Mouse (Mus musculus) retina, adult 2 months (tissue): ENCODE measurements at regions not wholly inside any gene's neighbourhood (a gene's known extent, or its start where the extent isn't known, plus 50 kb on each side); places are given as distances from the start of the nearest gene placed in this dataset.
A peak's percentile ranks its signal among the peaks of the same experiment; 100 is the strongest.
"Not testable (repeated sequence)": the region's sequence is repeated elsewhere in the genome, so short reads cannot be mapped to it uniquely, and the experiment has no call there.

Source experiments
- DNase-seq: peaks from one replicate; pipeline ENCODE4 v3.0.0-alpha.2; 2012; ENCODE audit warnings: low read depth, low spot score

DNA sequence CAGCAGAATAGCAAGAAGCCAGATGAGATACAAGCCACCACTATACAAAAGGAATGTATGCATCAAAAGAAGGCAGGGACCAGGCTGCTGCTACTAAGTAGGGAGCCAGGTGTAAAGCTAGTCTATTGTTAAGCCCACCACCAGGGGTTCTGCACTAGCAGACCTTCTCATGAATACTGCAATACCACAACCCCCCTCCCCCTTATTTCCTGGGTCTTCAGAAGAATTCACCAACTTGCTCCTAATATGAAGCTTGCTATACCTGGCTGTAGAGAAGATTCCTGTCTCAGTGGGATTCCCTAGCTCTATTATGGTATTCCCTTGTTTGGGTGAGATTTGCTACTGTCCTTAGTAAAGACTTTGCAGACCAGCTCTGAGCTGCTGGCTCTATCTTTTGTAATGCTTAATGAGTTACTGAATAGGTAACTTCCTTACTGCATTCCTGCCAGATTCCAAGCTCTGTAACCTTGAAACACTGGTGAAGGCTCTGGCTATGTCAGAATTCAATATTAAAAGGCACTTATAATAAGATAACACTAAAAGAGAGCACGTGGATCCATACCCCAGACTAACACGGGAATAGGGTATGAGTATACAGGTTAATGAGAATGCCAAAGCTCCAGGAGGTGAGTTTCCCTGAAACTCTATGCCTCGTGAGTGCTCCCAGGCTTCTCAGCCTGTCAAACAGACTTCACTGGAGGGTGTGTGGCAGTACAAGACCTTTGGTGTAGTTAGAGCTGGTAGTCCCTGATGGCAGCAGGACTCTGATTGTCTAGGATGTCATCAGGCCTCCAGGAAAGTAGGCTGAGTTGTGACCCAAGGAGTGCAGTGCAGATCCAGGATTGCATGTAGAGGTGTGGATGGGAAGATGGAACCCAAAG lies 455.5 kb downstream of the Plxdc2 start:
- not testable (repeated sequence) for DNase-seq

GRCm38 (mm10) chr2:16820442-16820841 lies 464.3 kb downstream of the Plxdc2 start:
- no peak for DNase-seq

- DNase-seq, result no peak
Observed at GRCm38 (mm10) chr2:16824681-16825230, 468.7 kb downstream of the Plxdc2 start.

- DNase-seq, result no peak
Observed at GRCm38 (mm10) chr2:16827266-16827665, 471.2 kb downstream of the Plxdc2 start.

DNA sequence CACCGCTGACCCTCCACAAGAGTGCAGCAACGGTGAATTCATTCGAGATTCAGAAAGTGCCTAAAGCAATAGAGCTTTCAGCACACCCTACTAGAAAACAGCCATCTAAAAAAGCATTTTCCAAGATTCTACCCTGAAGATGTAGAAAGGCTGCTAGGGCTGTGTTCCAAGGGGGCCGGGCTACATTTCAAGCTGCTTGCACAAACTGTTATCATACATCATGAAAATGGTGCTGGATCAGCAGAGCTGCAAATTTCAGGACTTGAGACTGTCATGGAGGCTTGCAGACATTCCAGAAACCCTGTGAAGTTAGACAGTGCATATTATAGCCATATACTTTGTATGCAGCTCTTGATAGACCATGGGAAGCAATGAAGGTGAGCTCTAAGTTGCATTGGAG lies 479.9 kb downstream of the Plxdc2 start:
- DNase-seq, result no peak

- no peak for DNase-seq
Observed at GRCm38 (mm10) chr2:16838718-16839117, 482.6 kb downstream of the Plxdc2 start.

GRCm38 (mm10) chr2:16849916-16850315 lies 493.8 kb downstream of the Plxdc2 start:
- DNase-seq, result no peak

- DNase-seq, result no peak
Observed at GRCm38 (mm10) chr2:16860056-16860455, 504.0 kb downstream of the Plxdc2 start.

DNA sequence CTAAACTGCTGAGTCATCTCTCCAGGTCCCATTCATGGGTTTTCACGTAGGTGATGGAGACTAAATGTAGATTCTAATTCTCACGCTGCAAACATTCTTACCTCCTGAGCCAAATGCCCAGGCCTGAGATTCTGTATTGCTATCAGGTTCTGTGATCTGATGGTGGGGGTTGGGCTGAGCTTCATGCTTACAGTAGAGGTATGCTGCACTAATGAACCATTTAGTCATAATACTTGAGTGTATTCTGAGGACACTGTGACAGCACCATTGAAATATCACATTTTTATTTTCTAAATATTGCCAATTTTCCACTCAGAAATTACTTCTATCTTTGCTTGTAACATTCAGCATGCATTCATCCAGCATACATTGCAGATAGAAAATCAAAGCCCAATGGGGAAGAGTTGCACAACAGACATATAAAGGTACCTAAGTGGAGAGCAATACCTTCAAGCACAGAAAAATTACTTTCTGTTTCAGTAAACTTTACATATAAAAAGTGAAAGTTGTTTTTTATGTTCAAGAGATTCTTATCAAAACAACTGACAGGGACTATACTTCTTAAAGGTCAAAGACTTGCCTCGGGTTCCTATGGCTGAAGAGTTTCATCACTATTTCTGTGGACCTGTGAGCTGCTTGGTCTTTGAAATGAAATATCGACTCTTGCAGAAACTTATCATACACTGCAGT lies 510.2 kb downstream of the Plxdc2 start:
- DNase-seq, result no peak

- DNase-seq, result not testable (repeated sequence)
Observed at GRCm38 (mm10) chr2:16892381-16892780, 536.3 kb downstream of the Plxdc2 start.

- no peak for DNase-seq
Observed at GRCm38 (mm10) chr2:16909246-16910038, 553.3 kb downstream of the Plxdc2 start.

GRCm38 (mm10) chr2:16914633-16915032 lies 558.5 kb downstream of the Plxdc2 start:
- peak; percentile 9 for DNase-seq

DNA sequence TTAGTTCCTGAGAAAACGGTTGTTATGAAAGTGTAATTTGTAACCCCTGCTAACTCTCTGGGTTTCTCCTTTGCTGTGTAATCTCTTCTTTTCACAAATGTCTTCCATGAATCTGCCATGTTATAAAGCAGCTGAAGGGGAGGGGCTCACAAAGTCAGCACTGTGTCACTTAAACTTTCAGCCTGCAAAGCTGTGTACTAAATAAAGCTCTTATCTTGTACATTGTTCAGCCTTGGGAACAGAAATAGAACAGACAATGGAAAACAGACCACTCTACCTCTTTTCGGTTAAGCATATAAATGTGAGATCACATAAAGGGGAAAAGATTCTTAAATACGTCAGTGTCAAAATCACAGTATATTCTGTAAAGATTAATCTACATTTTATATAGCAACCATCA lies 573.9 kb downstream of the Plxdc2 start:
- no peak for DNase-seq

GRCm38 (mm10) chr2:16959432-16959831 lies 603.3 kb downstream of the Plxdc2 start:
- no peak for DNase-seq

DNA sequence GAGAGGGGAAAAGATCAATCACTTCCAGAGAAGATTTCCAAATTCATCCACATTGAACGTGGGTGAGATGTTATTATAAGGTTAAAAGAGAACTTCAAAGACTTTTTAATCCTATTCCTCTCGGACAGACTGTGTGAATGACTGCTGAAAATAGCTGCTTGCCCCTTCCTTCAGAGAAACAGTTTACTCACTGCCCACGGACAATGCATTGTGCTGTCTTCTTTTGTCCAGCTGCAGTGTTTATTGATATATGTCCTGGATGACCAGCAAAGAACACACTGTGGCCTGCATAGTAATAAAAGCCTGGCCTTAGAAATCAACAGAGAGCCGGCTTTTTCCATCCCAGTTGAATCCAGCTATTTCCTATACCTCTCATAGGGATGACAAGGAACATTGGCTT lies 621.3 kb downstream of the Plxdc2 start:
- no peak for DNase-seq

GRCm38 (mm10) chr2:16982823-16983222 lies 626.7 kb downstream of the Plxdc2 start:
- DNase-seq, result no peak

DNA sequence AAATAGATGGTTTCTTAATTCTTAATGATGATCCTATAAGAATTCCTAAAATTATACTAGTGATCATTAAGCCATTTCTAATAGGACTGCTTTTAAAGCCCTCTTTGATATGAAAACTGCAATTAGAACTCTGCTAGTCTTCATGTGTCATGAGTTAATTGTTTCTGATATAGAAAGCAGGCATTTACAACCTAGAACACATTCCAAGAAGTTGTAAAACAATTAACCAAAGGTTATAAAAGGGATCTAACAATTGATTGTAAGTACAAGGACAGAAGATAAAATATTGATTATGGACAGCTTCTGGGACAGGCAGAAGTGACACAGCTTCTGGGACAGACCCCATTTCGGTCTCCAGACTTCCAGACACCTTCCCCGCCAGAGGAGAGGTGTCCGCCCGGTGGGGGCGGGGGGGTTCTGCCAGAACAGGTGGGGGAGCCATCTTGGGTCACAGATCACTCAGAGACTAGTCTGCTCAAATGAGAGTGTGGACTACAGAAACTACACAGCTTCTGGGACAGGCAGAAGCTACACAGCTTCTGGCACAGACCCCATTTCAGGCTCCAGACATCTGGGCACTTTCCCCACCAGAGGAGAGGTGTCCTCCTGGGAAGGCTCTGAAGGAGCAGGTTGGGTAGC lies 627.6 kb downstream of the Plxdc2 start:
- DNase-seq, result no peak
